Mouse (Mus musculus) thymus, adult 18-20 months (tissue): ENCODE results near the gene Vnn3.

ENCODE experiments used
- DNase-seq, 2 experiments: peaks; one replicate each; pipeline ENCODE4 v3.0.0; 2022; ENCODE audit warnings: mixed read lengths in 2 of 2

Gene Vnn3

DNA sequence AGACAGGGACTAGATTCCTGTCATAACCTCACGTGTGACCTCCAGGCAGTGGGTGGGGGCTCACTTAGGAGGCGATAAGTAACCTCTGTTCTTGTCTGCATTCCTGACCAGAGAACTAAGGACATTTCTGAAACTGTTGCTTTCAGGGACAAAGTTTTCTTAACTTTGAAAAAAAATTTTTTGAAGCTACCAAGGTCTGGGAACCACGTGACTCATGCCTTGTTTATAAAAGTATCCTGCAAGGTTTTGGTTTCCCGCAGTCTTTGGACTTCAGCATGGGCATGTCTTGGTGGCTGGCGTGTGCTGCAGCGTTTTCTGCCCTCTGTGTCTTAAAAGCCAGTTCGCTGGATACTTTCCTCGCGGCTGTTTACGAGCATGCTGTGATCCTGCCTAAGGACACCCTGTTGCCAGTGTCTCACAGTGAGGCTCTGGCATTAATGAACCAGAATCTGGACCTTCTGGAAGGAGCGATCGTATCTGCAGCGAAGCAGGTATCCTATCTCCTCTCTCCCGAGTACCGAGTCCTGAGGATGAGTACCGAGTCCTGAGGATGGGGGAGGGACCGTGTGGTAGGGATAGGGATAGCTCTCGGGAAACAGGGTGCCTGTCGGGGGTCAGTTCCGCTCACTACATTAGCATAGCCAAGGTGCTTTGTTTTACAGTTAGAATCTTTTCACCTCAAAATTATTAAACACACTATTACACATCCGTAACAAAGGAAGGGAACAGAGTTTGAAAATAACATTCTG, 43.5 kb downstream of the Vnn3 start, which contains the start of gene Vnn1:
Gene Vnn1, plus strand, starts transcription at position 88 of the 749 bp plus-strand sequence.
- no peak for DNase-seq

DNA sequence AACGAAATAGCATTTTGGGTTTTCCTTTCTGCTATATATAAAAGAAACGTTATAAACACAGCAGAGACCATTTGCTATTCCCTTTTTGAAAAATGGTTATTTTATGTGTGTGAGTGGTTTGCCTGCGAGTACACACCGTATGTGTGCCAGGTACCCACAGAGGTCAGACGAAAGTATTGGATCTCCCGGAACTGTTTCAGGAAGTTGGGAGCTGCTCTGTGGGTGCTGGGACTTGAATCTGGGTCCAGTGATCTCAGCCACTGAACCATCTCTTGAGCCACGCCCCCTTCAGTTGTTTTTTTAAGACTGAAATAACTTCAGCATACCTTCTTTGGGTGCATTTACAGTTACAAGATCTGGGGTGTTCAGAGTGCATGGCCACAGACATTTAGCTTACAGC, 44.1 kb downstream of the Vnn3 start:
- DNase-seq = no peak

DNA sequence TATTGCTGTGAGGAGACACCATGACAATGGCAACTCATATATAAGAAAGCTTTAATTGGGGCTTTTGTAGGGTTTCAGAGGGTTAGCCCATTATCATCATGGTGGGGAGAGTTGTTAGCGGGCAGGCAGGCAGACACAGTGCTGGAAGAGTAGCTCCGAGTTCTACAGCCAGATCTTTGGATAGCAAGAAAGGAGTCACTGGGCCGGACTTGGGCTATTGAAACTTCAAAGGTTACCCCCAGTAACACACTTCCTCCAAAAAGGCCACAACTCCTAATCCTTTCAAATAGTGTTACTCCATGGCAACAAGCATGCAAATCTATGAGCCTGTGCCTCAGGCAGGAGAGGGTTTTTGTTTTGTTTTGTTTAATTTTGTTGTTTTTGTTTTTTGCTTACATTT, 49.9 kb downstream of the Vnn3 start:
- no peak for DNase-seq

DNA sequence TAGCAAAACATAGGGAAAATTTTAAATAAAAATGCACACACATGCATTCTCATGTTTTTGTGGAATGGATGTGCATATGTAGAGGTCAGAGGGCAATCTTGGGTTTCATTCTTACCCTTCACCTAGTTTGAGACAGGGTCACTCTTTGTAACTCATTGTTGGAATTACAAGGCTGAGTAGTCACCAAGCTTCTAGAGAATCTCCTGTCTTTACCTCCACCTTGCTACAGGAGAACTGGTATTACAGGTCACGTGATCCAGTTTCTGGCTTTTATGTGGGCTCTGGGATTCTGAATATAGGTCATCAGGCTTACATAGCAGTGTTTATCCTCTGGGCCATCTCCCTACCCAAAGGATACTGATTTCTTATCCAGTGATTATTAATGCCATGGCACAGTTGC, 54.4 kb downstream of the Vnn3 start:
- no peak for DNase-seq
